Mouse (Mus musculus) embryonic facial prominence, embryonic 12.5 days (tissue): ENCODE data around the gene Grip2. TPM values are rescaled to one million over a fixed set of nuclear protein-coding genes. Genes with fewer than 3 reads are reported as not detected.

Experiments used
- ATAC-seq: fragments of 200-750 bp; cut with Nextera tagmentation; 2 replicates; pipeline ENCODE4 v1.8.0; 2017; ENCODE audit not compliant: insufficient number of reproducible peaks, insufficient read depth, low FRiP score, low TSS enrichment
- H3K27ac ChIP-seq: fragments of 300-500 bp; sonication (generic); 2 replicates; pipeline ENCODE4 v1.5.1; 2016; ENCODE audit warnings: mild to moderate bottlenecking
- H3K27me3 ChIP-seq: fragments of 300-500 bp; sonication (generic); 2 replicates; pipeline ENCODE4 v1.6.1; 2016; ENCODE audit warnings: mild to moderate bottlenecking, moderate library complexity
- H3K36me3 ChIP-seq: fragments of 300-500 bp; sonication (generic); 2 replicates; pipeline ENCODE4 v1.6.1; 2016; ENCODE audit warnings: mild to moderate bottlenecking
- H3K4me1 ChIP-seq: fragments of 300-500 bp; sonication (generic); 2 replicates; pipeline ENCODE4 v1.6.1; 2016
- H3K4me2 ChIP-seq: fragments of 300-500 bp; sonication (generic); replicated peaks from 2 replicates; pipeline ENCODE4 v1.6.1; 2016; ENCODE audit warnings: mild to moderate bottlenecking, moderate library complexity
- H3K4me3 ChIP-seq: fragments of 300-500 bp; sonication (generic); 2 replicates; pipeline ENCODE4 v1.5.1; 2016; ENCODE audit warnings: mild to moderate bottlenecking
- H3K9ac ChIP-seq: fragments of 300-500 bp; sonication (generic); 2 replicates; pipeline ENCODE4 v1.6.1; 2016; ENCODE audit warnings: mild to moderate bottlenecking, moderate library complexity
- H3K9me3 ChIP-seq: fragments of 300-500 bp; sonication (generic); 2 replicates; pipeline ENCODE4 v1.6.1; 2016; ENCODE audit warnings: mild to moderate bottlenecking, moderate library complexity
- WGBS: fragments of 180-500 bp; shearing (Covaris S2); methylation state at CpG from one replicate; pipeline ENCODE4 v1.1.7; 2016; 5-methylcytosine and 5-hydroxymethylcytosine counted together
- polyA plus RNA-seq: library from polyadenylated mRNA; unstranded; fragments of >200 nt; fragmentation: Nextera tagmentation; extraction: Ambion mirVana; gene quantifications from 2 replicates; pipeline ENCODE4 v1.2.1, GENCODE M21; 2016

The Grip2 gene
- polyA plus RNA-seq, 1 experiment from 2014 or later, result 0.87 TPM

DNA sequence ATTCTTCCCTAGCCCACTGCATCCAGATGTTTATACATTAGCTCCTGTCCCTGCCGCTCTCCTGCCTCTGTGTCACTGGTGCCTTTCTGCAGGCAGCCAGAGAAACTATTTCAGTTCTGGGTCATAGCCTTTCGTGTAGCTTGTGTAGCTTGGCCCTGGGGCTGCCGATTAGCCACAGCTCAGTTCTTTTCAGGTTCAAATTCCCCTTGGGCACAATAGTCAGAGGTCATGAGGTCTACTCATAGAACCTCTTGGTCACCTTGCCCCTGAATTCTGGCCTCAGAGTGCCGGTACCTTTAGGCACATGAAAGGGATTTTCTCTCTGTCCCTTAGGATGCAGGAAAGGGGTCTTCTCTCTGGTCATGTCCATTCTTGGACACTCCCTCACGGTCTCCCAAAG is 80.3 kb downstream of the Grip2 start:
- no peak for ATAC-seq
- Histone ChIP-seq H3K9ac (no peak overlapping the region), H3K27ac (no peak overlapping the region), H3K4me2 (no peak overlapping the region), H3K4me1 (no peaks in the 10 kb centered on the region), H3K9me3 (no peaks in the 10 kb centered on the region), H3K36me3 (peaks cover 59% of the 10 kb centered on the region), H3K4me3 (no peak overlapping the region), H3K27me3 (no peaks in the 10 kb centered on the region)
- WGBS, result 66% methylated on average over 5 of the region's 5 CpGs

- ATAC-seq, result no peak
- Histone ChIP-seq H3K27ac (no peak overlapping the region), H3K36me3 (peaks cover 57% of the 10 kb centered on the region), H3K4me3 (no peak overlapping the region), H3K4me1 (no peaks in the 10 kb centered on the region), H3K9ac (no peak overlapping the region), H3K9me3 (no peaks in the 10 kb centered on the region), H3K27me3 (no peaks in the 10 kb centered on the region), H3K4me2 (no peak overlapping the region)
- WGBS, result 64% methylated on average over 7 of the region's 7 CpGs
These were observed 81.0 kb downstream of the Grip2 start for GRCm38 (mm10) chr6:91745947-91746582.

DNA sequence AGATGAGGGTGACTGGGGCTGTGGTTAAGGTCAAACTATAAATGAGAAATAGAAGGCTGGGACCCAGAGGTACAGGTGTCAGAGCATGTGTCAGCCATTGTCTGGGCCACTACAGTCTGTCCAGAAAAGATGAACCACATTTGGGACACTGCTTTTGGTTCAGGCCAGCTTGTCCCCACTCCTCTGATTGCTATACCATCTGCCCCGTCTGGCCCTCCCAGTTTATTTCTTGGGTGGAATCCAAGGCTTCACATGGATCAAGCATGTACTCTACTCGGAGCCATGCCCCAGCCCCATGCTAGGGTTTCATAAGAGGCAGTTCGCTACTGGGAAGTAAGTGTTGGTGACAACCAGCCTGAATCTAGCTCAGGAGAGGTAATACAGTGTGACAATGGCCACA is 81.8 kb downstream of the Grip2 start:
- H3K4me3 ChIP-seq, result no peak overlapping the region
- no peaks in the 10 kb centered on the region for H3K4me1 ChIP-seq
- no peaks in the 10 kb centered on the region for H3K9me3 ChIP-seq
- peaks cover 54% of the 10 kb centered on the region for H3K36me3 ChIP-seq
- no peak overlapping the region for H3K9ac ChIP-seq
- H3K27me3 ChIP-seq, result no peaks in the 10 kb centered on the region
- no peak overlapping the region for H3K27ac ChIP-seq
- no peak for ATAC-seq
- 86% methylated on average over 3 of the region's 3 CpGs for WGBS
- no peak overlapping the region for H3K4me2 ChIP-seq

DNA sequence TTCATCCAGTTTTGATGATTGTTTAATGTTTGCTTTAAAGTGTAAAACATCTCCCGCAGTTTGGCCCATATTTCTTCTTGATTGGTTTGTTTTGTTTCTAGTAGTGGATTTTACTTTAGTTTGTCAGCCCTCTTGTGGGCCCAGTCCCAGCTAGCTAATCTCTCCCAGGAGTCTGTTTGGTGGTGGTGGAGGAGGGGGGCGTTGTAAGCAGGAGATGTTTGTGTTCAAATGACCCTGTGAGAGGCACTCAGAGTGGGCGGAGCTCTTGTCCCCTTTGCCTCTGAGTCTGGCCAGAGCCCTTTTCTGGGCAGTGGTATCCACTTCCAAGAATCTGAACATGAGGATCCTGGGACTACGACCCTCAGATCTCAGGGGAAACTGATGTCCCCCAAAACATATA is 83.2 kb downstream of the Grip2 start:
- 59% methylated on average over 4 of the region's 4 CpGs for WGBS
- Histone ChIP-seq H3K36me3 (peaks cover 49% of the 10 kb centered on the region), H3K27ac (no peak overlapping the region), H3K4me3 (no peak overlapping the region), H3K27me3 (no peaks in the 10 kb centered on the region), H3K9ac (no peak overlapping the region), H3K4me1 (no peaks in the 10 kb centered on the region), H3K9me3 (no peaks in the 10 kb centered on the region), H3K4me2 (no peak overlapping the region)
- ATAC-seq, result no peak

DNA sequence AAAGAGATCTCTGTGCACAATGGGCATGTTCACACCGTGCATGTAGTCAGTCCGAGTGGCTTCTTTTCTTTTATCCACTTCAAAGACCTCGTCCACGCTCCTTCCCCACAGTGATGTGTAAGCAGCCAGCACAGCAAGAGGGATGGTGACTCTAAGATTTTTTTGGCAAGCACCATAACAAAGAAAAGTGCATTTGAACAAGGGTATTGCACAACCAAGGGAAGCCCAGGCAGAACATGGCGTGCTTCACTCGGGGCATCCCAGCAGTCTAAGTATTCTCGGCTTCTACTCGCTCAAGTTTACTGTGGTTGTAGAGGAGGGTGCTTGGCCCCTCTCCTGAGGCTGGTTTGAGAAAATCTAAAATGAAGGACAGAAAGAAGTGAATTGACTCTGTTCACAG is 84.1 kb downstream of the Grip2 start:
- Histone ChIP-seq H3K27ac (no peak overlapping the region), H3K27me3 (no peaks in the 10 kb centered on the region), H3K4me2 (no peak overlapping the region), H3K4me3 (no peak overlapping the region), H3K36me3 (peaks cover 49% of the 10 kb centered on the region), H3K9me3 (no peaks in the 10 kb centered on the region), H3K4me1 (no peaks in the 10 kb centered on the region), H3K9ac (no peak overlapping the region)
- 89% methylated on average over 8 of the region's 8 CpGs for WGBS
- no peak for ATAC-seq

DNA sequence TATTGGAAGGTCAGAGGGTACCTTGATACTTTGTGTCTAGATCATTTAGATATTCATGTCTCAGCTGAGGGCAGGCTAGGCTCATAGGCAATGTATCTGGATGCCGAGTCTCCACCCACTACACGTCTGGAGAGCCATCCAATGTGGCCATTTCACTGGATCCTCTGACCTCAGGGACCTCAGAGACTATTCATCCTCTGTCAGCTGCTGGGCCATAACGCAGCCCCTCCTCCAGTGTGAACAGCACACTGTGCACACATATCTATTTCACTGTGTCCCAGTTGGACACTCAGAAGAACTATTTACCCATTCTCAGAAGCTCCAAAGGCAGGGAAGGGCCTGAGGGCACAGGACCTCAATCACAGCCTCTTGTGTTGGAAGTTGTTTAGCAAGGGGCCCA is 84.6 kb downstream of the Grip2 start:
- Histone ChIP-seq H3K4me3 (no peak overlapping the region), H3K36me3 (peaks cover 49% of the 10 kb centered on the region), H3K9ac (no peak overlapping the region), H3K4me2 (no peak overlapping the region), H3K27ac (no peak overlapping the region), H3K4me1 (no peaks in the 10 kb centered on the region), H3K27me3 (no peaks in the 10 kb centered on the region), H3K9me3 (no peaks in the 10 kb centered on the region)
- ATAC-seq, result no peak
- WGBS, result 66% methylated on average over 3 of the region's 3 CpGs

GRCm38 (mm10) chr6:91741046-91741445 is 86.0 kb downstream of the Grip2 start:
- Histone ChIP-seq H3K27me3 (no peaks in the 10 kb centered on the region), H3K36me3 (peaks cover 63% of the 10 kb centered on the region), H3K9me3 (no peaks in the 10 kb centered on the region), H3K9ac (no peak overlapping the region), H3K4me3 (no peak overlapping the region), H3K27ac (no peak overlapping the region), H3K4me1 (peaks cover 6% of the 10 kb centered on the region; the same call in 1 of the 2 replicates), H3K4me2 (no peak overlapping the region)
- ATAC-seq, result 0 out of 2 replicates have a peak, but pooled peaks have one; percentile 57
- WGBS, result 63% methylated on average over 11 of the region's 11 CpGs

GRCm38 (mm10) chr6:91738058-91738457 is 89.0 kb downstream of the Grip2 start:
- Histone ChIP-seq H3K27ac (no peak overlapping the region), H3K27me3 (no peaks in the 10 kb centered on the region), H3K9me3 (no peaks in the 10 kb centered on the region), H3K4me2 (no peak overlapping the region), H3K9ac (no peak overlapping the region), H3K4me3 (no peak overlapping the region), H3K36me3 (peaks cover 70% of the 10 kb centered on the region), H3K4me1 (peaks cover 12% of the 10 kb centered on the region; the same call in 1 of the 2 replicates)
- ATAC-seq, result no peak
- WGBS, result 57% methylated on average over 5 of the region's 5 CpGs

GRCm38 (mm10) chr6:91737451-91737850 is 89.6 kb downstream of the Grip2 start:
- Histone ChIP-seq H3K9ac (no peak overlapping the region), H3K27ac (no peak overlapping the region), H3K9me3 (no peaks in the 10 kb centered on the region), H3K27me3 (no peaks in the 10 kb centered on the region), H3K4me1 (peaks cover 12% of the 10 kb centered on the region; the same call in 1 of the 2 replicates), H3K4me3 (no peak overlapping the region), H3K4me2 (no peak overlapping the region), H3K36me3 (peaks cover 65% of the 10 kb centered on the region)
- no peak for ATAC-seq
- 82% methylated on average over 7 of the region's 7 CpGs for WGBS

DNA sequence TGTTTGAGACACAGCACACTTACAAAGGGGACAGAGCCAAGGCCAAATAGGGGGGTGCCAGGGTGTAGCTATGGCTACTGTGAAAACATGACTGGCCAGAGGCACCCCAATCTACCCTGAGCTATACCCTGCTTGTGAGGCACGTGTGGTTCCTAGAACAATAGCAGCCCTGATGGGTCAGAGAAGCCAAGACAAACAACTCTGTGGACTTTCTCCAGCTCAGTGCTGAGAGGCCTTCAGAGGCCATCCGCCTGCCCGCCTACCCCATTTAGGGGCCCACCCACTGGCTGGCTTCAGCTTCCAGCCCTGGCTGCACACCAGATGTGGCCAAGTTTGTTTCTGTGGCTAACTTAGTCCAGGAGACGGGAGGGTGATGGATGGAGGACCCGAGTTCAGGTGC is 90.6 kb downstream of the Grip2 start:
- Histone ChIP-seq H3K36me3 (peaks cover 62% of the 10 kb centered on the region), H3K4me2 (no peak overlapping the region), H3K4me3 (no peak overlapping the region), H3K27ac (peak overlapping the region; percentile 38), H3K9me3 (no peaks in the 10 kb centered on the region), H3K4me1 (peaks cover 12% of the 10 kb centered on the region; the same call in 1 of the 2 replicates), H3K27me3 (no peaks in the 10 kb centered on the region), H3K9ac (no peak overlapping the region)
- WGBS, result 40% methylated on average over 5 of the region's 5 CpGs
- no peak for ATAC-seq

DNA sequence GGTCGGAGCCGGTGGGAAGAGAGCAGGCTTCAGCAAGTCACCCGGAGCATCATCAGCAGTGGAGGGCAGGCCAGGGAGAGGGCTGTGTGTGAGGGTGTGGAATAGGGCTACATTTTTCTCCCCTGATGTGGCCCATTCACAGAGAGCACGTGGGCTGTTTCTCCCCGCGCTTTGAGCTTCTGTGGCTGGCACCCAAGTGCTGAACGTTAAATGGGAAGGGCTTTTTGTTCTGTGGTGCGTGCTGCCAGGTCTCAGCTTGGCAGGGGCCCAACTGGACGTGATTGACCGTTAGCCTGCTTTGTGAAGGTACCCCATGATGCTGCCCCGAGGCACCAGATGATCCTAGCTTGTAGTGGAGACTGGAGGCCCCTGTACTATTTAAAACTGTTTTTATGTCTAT is 94.9 kb downstream of the Grip2 start:
- ATAC-seq, result no peak
- peaks cover 52% of the 10 kb centered on the region for H3K36me3 ChIP-seq
- H3K27ac ChIP-seq, result no peak overlapping the region
- H3K4me1 ChIP-seq, result peaks cover 38% of the 10 kb centered on the region
- H3K27me3 ChIP-seq, result no peaks in the 10 kb centered on the region
- no peak overlapping the region for H3K4me3 ChIP-seq
- WGBS, result 90% methylated on average over 11 of the region's 11 CpGs
- no peak overlapping the region for H3K4me2 ChIP-seq
- no peaks in the 10 kb centered on the region for H3K9me3 ChIP-seq
- no peak overlapping the region for H3K9ac ChIP-seq

DNA sequence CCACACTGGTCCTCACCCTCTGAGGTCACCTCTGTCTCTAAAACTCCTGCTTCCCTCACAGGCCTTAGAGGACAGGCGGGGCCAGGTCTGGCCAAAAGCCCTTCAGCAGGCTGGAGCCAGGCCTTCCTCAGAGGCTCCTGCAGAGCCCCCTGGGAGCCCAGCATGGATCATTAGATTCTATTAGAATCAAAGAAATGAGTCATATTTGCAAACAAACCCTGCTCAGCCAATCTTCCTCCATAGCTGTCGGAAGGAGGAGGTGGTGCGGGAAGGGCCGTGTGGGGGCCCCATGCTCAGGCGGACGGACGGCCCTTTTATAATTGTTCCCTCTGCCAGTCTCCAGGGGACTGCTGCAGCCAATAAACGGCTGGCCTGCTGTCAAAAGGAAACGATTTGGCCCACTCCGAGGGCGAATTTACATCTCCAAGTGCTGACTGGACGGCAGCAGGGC is 97.3 kb downstream of the Grip2 start:
- Histone ChIP-seq H3K4me2 (no peak overlapping the region), H3K36me3 (peaks cover 48% of the 10 kb centered on the region), H3K4me3 (no peak overlapping the region), H3K9ac (no peak overlapping the region), H3K27ac (peak overlapping the region; percentile 83), H3K27me3 (no peaks in the 10 kb centered on the region), H3K4me1 (peaks cover 26% of the 10 kb centered on the region), H3K9me3 (no peaks in the 10 kb centered on the region)
- peak; percentile 32; the same call in 1 of the 2 replicates for ATAC-seq
- WGBS, result 18% methylated on average over 12 of the region's 12 CpGs
